Mouse (Mus musculus) kidney, adult 8-10 months (tissue): Measurements from ENCODE around the gene Cdk5rap3.

Experiments used
- DNase-seq, 2 experiments: peaks; one replicate each; pipeline ENCODE4 v3.0.0; 2022

The Cdk5rap3 gene

GRCm38 (mm10) chr11:96893203-96893842 is 23.0 kb downstream of the Cdk5rap3 start:
- no peak for DNase-seq

- DNase-seq: no peak
These were observed 24.3 kb downstream of the Cdk5rap3 start for GRCm38 (mm10) chr11:96891784-96892527.

GRCm38 (mm10) chr11:96886942-96887546 is 29.3 kb downstream of the Cdk5rap3 start:
- DNase-seq: peak in 1 of 2 experiments; percentile 18

GRCm38 (mm10) chr11:96885901-96886340 is 30.4 kb downstream of the Cdk5rap3 start:
- no peak for DNase-seq

GRCm38 (mm10) chr11:96880296-96880695 is 36.0 kb downstream of the Cdk5rap3 start:
- no peak for DNase-seq

- no peak for DNase-seq
These were observed 36.9 kb downstream of the Cdk5rap3 start for GRCm38 (mm10) chr11:96879359-96879758.

GRCm38 (mm10) chr11:96878715-96879114 is 37.6 kb downstream of the Cdk5rap3 start:
- DNase-seq: no peak

GRCm38 (mm10) chr11:96877071-96877470 is 39.2 kb downstream of the Cdk5rap3 start:
- DNase-seq: no peak

- DNase-seq: no peak
These were observed 39.8 kb downstream of the Cdk5rap3 start for GRCm38 (mm10) chr11:96876300-96877040.

GRCm38 (mm10) chr11:96875745-96876144 is 40.6 kb downstream of the Cdk5rap3 start:
- DNase-seq: peak in 1 of 2 experiments; percentile 32

- no peak for DNase-seq
These were observed 41.0 kb downstream of the Cdk5rap3 start for GRCm38 (mm10) chr11:96875270-96875669.

GRCm38 (mm10) chr11:96873601-96874140 is 42.6 kb downstream of the Cdk5rap3 start:
- DNase-seq: no peak

GRCm38 (mm10) chr11:96872441-96873379 is 43.6 kb downstream of the Cdk5rap3 start:
- DNase-seq: no peak

GRCm38 (mm10) chr11:96867149-96867548 is 49.1 kb downstream of the Cdk5rap3 start:
- peak; percentile 49 to 83 for DNase-seq

- peak; percentile 65 to 82 for DNase-seq
These were observed 52.9 kb downstream of the Cdk5rap3 start for GRCm38 (mm10) chr11:96863206-96863995.

- DNase-seq: peak; percentile 19 to 27
These were observed 53.8 kb downstream of the Cdk5rap3 start for GRCm38 (mm10) chr11:96862534-96862933.

GRCm38 (mm10) chr11:96861878-96862289 is 54.4 kb downstream of the Cdk5rap3 start:
- peak; percentile 95 to 97 for DNase-seq

- DNase-seq: peak; percentile 54 to 62
These were observed 54.9 kb downstream of the Cdk5rap3 start for GRCm38 (mm10) chr11:96861446-96861845.

- DNase-seq: peak; percentile 77 to 87
These were observed 55.7 kb downstream of the Cdk5rap3 start for GRCm38 (mm10) chr11:96860564-96860963.

- no peak for DNase-seq
These were observed 56.7 kb downstream of the Cdk5rap3 start for GRCm38 (mm10) chr11:96859635-96860034.

GRCm38 (mm10) chr11:96857446-96857845 is 58.9 kb downstream of the Cdk5rap3 start:
- DNase-seq: no peak
